Mouse (Mus musculus) limb, embryonic 11.5 days (tissue): ENCODE results near the gene Far1. TPM values are rescaled to one million over a fixed set of nuclear protein-coding genes. Genes with fewer than 3 reads are reported as not detected.

Source experiments
- ATAC-seq: fragments of 200-750 bp; cut with Nextera tagmentation; 2 replicates; pipeline ENCODE4 v1.8.0; 2017; ENCODE audit warnings: low read depth; ENCODE audit not compliant: insufficient number of reproducible peaks, low FRiP score, low TSS enrichment
- DNase-seq: peaks from one replicate; pipeline ENCODE4 v3.0.0-alpha.2; 2015; ENCODE audit warnings: low spot score
- H3K27ac ChIP-seq: fragments of 300-500 bp; sonication (generic); replicated peaks from 2 replicates; pipeline ENCODE4 v1.5.1; 2014; ENCODE audit warnings: low read depth, mild to moderate bottlenecking, low read length
- H3K27me3 ChIP-seq: fragments of 300-500 bp; sonication (generic); 2 replicates; pipeline ENCODE4 v1.6.1; 2014; ENCODE audit warnings: mild to moderate bottlenecking, low read length, mixed read lengths; ENCODE audit not compliant: control insufficient read depth, insufficient read depth
- H3K36me3 ChIP-seq: fragments of 300-500 bp; sonication (generic); 2 replicates; pipeline ENCODE4 v1.6.1; 2014; ENCODE audit warnings: mild to moderate bottlenecking, low read length, moderate library complexity, mixed read lengths; ENCODE audit not compliant: control insufficient read depth, insufficient read depth
- H3K4me1 ChIP-seq: fragments of 300-500 bp; sonication (generic); 2 replicates; pipeline ENCODE4 v1.6.1; 2014; ENCODE audit warnings: low read length, mixed read lengths; ENCODE audit not compliant: control insufficient read depth, insufficient read depth
- H3K4me2 ChIP-seq: fragments of 300-500 bp; sonication (generic); 2 replicates; pipeline ENCODE4 v1.6.1; 2014; ENCODE audit warnings: low read depth, mild to moderate bottlenecking, moderate library complexity; ENCODE audit not compliant: severe bottlenecking
- H3K4me3 ChIP-seq: fragments of 300-500 bp; sonication (generic); 2 replicates; pipeline ENCODE4 v1.5.1; 2014; ENCODE audit warnings: low read depth, low read length
- H3K9ac ChIP-seq: fragments of 300-500 bp; sonication (generic); 2 replicates; pipeline ENCODE4 v1.6.1; 2014; ENCODE audit warnings: mild to moderate bottlenecking, low read length
- H3K9me3 ChIP-seq: fragments of 300-500 bp; sonication (generic); 2 replicates; pipeline ENCODE4 v1.6.1; 2016; ENCODE audit warnings: low read length; ENCODE audit not compliant: control insufficient read depth
- WGBS: fragments of 180-500 bp; shearing (Covaris S2); extraction: QIAGEN DNeasy Blood & Tissue Kit; methylation state at CpG from one replicate; pipeline ENCODE4 v1.1.7; 2014; 5-methylcytosine and 5-hydroxymethylcytosine counted together
- polyA plus RNA-seq: library from polyadenylated mRNA; unstranded; fragments of >200 nt; fragmentation: Nextera tagmentation; extraction: Ambion mirVana; gene quantifications from 2 replicates; pipeline ENCODE4 v1.2.1, GENCODE M21; 2014

Gene Far1
- polyA plus RNA-seq, 1 experiment from 2014 or later: 79.4 TPM

- Histone ChIP-seq H3K27me3 (no peaks in the 10 kb centered on the region), H3K27ac (no peak overlapping the region), H3K4me1 (no peaks in the 10 kb centered on the region), H3K4me3 (no peak overlapping the region), H3K4me2 (no peak overlapping the region), H3K9me3 (no peaks in the 10 kb centered on the region), H3K36me3 (no peaks in the 10 kb centered on the region), H3K9ac (no peak overlapping the region)
- ATAC-seq (no peak), DNase-seq (peak; percentile 59)
- 20% methylated on average over 8 of the region's 8 CpGs for WGBS
These were observed 95.5 kb downstream of the Far1 start for GRCm38 (mm10) chr7:113609027-113609705.

GRCm38 (mm10) chr7:113612628-113613027 is 99.0 kb downstream of the Far1 start:
- Histone ChIP-seq H3K27ac (no peak overlapping the region), H3K36me3 (no peaks in the 10 kb centered on the region), H3K4me2 (no peak overlapping the region), H3K4me1 (no peaks in the 10 kb centered on the region), H3K9ac (no peak overlapping the region), H3K27me3 (no peaks in the 10 kb centered on the region), H3K9me3 (no peaks in the 10 kb centered on the region), H3K4me3 (no peak overlapping the region)
- WGBS: 88% methylated on average over 4 of the region's 4 CpGs
- DNase-seq (no peak), ATAC-seq (no peak)

DNA sequence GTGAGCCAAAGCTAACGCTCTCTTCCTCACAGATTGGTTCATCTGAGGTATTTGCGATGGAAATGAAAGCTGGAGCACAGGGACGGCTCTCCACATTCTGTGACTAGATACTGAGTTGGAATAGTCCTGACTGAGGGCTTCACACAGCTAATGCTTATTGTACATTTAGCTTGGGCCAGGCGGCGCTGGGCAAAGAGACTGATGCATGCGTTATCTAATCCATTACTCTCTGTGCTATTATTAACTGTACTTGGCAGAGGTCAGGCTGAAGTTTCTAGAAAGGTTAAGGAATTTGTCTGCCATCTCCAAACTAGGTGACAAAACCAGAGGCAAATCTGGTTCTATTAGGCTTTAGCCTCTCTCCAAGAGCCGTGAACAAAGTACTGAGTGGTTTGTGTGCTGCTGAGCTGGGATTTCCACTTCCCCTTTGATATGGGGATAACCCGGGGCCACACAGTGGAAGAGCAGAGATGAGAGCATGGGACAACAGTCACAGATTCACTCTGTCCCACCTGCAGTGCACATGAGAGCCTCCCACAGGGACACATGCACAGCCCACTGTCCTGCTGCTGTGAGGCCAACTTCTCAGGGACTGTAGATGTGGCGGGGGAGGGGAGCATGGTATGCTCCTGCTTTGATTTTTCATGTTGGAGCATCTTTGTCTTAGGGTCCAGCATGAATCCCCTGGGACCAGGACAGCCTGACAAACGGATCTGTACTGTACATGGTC is 100.7 kb downstream of the Far1 start:
- no peaks in the 10 kb centered on the region for H3K4me1 ChIP-seq
- H3K9me3 ChIP-seq: no peaks in the 10 kb centered on the region
- H3K4me3 ChIP-seq: no peak overlapping the region
- H3K4me2 ChIP-seq: no peak overlapping the region
- H3K27me3 ChIP-seq: no peaks in the 10 kb centered on the region
- no peak overlapping the region for H3K27ac ChIP-seq
- ATAC-seq (no peak), DNase-seq (no peak)
- H3K9ac ChIP-seq: no peak overlapping the region
- WGBS: 84% methylated on average over 10 of the region's 10 CpGs
- H3K36me3 ChIP-seq: no peaks in the 10 kb centered on the region

DNA sequence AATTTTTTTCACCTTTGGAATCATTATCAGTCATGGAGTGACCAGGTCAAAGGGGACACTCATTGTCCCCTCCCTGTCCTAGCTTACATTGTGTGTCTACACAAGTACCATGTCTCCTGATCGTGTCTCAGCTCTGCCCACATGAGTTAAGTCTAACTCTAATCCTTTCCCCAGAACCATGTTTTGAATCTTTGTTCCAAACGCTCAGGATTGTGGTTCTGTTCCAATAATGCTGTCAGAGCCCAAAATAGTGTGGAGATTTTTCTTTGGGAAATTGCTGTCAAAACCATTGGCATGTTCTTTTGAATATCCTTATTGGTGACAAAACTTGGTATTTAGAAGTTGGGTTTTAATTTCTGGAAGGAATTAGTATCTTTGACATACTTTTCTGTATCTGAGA is 105.5 kb downstream of the Far1 start:
- no peaks in the 10 kb centered on the region for H3K27me3 ChIP-seq
- no peak for ATAC-seq
- H3K9me3 ChIP-seq: no peaks in the 10 kb centered on the region
- no peaks in the 10 kb centered on the region for H3K36me3 ChIP-seq
- H3K4me3 ChIP-seq: no peak overlapping the region
- no peak overlapping the region for H3K27ac ChIP-seq
- no peak overlapping the region for H3K4me2 ChIP-seq
- no peaks in the 10 kb centered on the region for H3K4me1 ChIP-seq
- H3K9ac ChIP-seq: no peak overlapping the region
- DNase-seq: no peak
- WGBS: 93% methylated on average over 2 of the region's 2 CpGs

DNA sequence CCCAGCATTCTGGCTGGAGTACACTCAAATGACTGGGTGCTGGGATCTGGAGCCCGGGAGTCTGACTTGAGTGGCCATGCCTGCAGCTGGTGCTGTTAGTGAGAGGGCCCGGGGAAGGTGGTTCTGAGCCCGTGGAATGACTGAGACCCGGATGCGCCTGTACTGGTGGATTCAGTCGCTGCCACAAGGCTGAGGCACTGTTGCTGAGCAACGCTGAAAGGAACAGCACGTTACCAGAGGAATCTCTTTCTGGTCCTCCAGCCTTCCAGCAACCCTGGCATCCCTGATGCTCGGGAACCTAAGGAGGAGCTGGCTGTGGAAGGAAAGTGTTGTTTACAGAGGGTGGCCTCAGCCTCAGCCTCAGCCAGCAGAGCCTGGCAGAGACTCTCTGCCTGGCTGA is 106.1 kb downstream of the Far1 start:
- no peak overlapping the region for H3K27ac ChIP-seq
- no peaks in the 10 kb centered on the region for H3K4me1 ChIP-seq
- H3K36me3 ChIP-seq: no peaks in the 10 kb centered on the region
- no peak overlapping the region for H3K4me3 ChIP-seq
- WGBS: 82% methylated on average over 9 of the region's 9 CpGs
- no peak overlapping the region for H3K4me2 ChIP-seq
- no peaks in the 10 kb centered on the region for H3K27me3 ChIP-seq
- no peak overlapping the region for H3K9ac ChIP-seq
- H3K9me3 ChIP-seq: no peaks in the 10 kb centered on the region
- ATAC-seq: no peak
- DNase-seq: no peak

Other genes with a start within 250 kb of the Far1 start
- gene Btbd10, start 144.4 kb upstream of the Far1 start, polyA plus RNA-seq: 24.6 and 25.6 TPM in 2 replicates
- not detected in 2 replicates for gene Pth, start 125.3 kb upstream of the Far1 start, polyA plus RNA-seq